Mouse (Mus musculus) layer of hippocampus, adult 8-10 months (tissue): ENCODE data around the gene Hist1h2ah. TPM values are rescaled to one million over a fixed set of nuclear protein-coding genes. Genes with fewer than 3 reads are reported as not detected.

Source experiments
- microRNA-seq, 2 experiments: library from miRNA; unstranded; fragments of <30 nt; microRNA quantifications; one replicate each; pipeline ENCODE4 v1.2.0; 2022
- total RNA-seq, 4 experiments: library from RNA; stranded (reverse); gene quantifications; 2 replicates each; pipeline ENCODE4 v1.2.4; 2022

Hist1h2ah gene
- total RNA-seq, 4 experiments from 2014 or later: 6.5 to 26.2 (median 15.2) TPM

Small RNAs within 50 kb of the gene (microRNA-seq; reads per million reads assigned to microRNA genes)
- gene Gm26300: 0 reads per million in 2 experiments
- gene Gm44390: 0 reads per million in 2 experiments
- gene Gm44486: 0 reads per million in 2 experiments

Other genes with a start within 250 kb of the Hist1h2ah start
- 1 to 10 TPM in 1 of 4 experiments, not detected in 3; 3.2 TPM for gene Hist1h2an, start 248.3 kb downstream of the Hist1h2ah start, total RNA-seq
- gene Hist1h2bp, start 248.1 kb downstream of the Hist1h2ah start, total RNA-seq: 10 to 100 TPM in 1 of 4 experiments, 1 to 10 TPM in 3; 3.1 to 11.6 (median 5.9) TPM
- 10 to 100 TPM; 26.8 to 44.1 (median 30.6) TPM for gene Hist1h2bq, start 225.4 kb downstream of the Hist1h2ah start, total RNA-seq
- 10 to 100 TPM in 3 of 4 experiments, 1 to 10 TPM in 1; 5.0 to 27.3 (median 17.8) TPM for gene Hist1h2ao, start 225.1 kb downstream of the Hist1h2ah start, total RNA-seq
- gene Hist1h4m, start 223.8 kb downstream of the Hist1h2ah start, total RNA-seq: 100 to 1,000 TPM; 180 to 291 (median 231) TPM
- gene Hist1h4n, start 203.4 kb downstream of the Hist1h2ah start, total RNA-seq: 10 to 100 TPM in 3 of 4 experiments, not detected in 1; 11.4 to 41.9 (median 29.6) TPM
- gene Hist1h2ap, start 202.1 kb downstream of the Hist1h2ah start, total RNA-seq: 10 to 100 TPM in 2 of 4 experiments, not detected in 2; 10.6 to 18.9 TPM
- gene Hist1h2br, start 201.8 kb downstream of the Hist1h2ah start, total RNA-seq: 10 to 100 TPM; 26.6 to 44.1 (median 30.3) TPM
- gene Zfp184, start 90.5 kb downstream of the Hist1h2ah start, total RNA-seq: 1 to 10 TPM; 1.9 to 4.5 (median 2.9) TPM
- gene Pom121l2, start 54.4 kb downstream of the Hist1h2ah start, total RNA-seq: not detected
- gene Prss16, start 25.8 kb downstream of the Hist1h2ah start, total RNA-seq: under 1 TPM; 0.29 to 0.84 (median 0.56) TPM
- gene Hist1h2bk, start 302 bp upstream of the Hist1h2ah start, total RNA-seq: 10 to 100 TPM; 10.4 to 18.1 (median 16.5) TPM
- 10 to 100 TPM; 55.1 to 70.7 (median 60.0) TPM for gene Hist1h4i, start 5.8 kb upstream of the Hist1h2ah start, total RNA-seq
- gene Hist1h2ag, start 7.4 kb upstream of the Hist1h2ah start, total RNA-seq: 10 to 100 TPM in 2 of 4 experiments, 1 to 10 TPM in 2; 8.2 to 12.2 (median 10.1) TPM
- 10 to 100 TPM; 10.8 to 15.9 (median 12.1) TPM for gene Hist1h2bj, start 7.6 kb upstream of the Hist1h2ah start, total RNA-seq
- gene Vmn1r188, start 48.9 kb upstream of the Hist1h2ah start, total RNA-seq: not detected
- gene Vmn1r189, start 70.3 kb upstream of the Hist1h2ah start, total RNA-seq: not detected
- not detected for gene Vmn1r191, start 148.4 kb upstream of the Hist1h2ah start, total RNA-seq
- gene Vmn1r192, start 155.6 kb upstream of the Hist1h2ah start, total RNA-seq: not detected
- gene Vmn1r193, start 187.6 kb upstream of the Hist1h2ah start, total RNA-seq: not detected
- gene Vmn1r194, start 208.6 kb upstream of the Hist1h2ah start, total RNA-seq: not detected
- not detected for gene Vmn1r195, start 235.0 kb upstream of the Hist1h2ah start, total RNA-seq